Mouse (Mus musculus): ENCODE results near the gene Cep41.

DNA sequence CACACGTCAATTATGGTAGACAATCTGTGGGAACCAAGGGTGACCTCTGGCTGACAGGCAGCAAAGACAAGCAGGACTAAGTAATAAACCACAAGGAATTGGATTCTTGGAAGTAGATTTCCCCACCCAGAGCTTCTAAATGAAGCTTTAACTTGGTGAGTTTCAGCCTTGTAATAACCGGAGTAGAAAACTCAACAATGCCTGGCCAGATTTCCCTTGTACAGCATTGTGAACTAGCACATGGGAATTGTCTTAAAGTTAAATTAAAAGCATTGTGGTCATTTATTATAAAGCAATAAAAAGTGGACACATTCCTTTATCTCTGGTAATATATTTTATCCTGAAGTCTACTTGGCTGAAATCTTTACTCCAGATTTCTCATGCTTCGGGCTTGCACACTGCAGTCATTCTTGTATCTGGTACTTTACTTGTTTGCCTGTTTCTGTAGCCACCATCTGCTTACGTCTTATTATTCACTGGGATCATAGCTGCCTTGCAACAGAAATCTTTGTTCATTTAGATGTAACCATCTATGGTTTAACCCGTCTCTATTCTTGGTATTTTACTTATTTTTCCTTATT lies 21.4 kb upstream of the Cep41 start:
- TF ChIP-seq CTCF (IDR thresholded peaks at IDR 0.05; ENCODE audit: borderline replicate concordance, extremely low read depth, insufficient read depth, insufficient read length), result no peak
- TF ChIP-seq POLR2A (IDR thresholded peaks at IDR 0.05; ENCODE audit: borderline replicate concordance, extremely low read depth, insufficient read depth, insufficient read length, poor library complexity, severe bottlenecking), result no peak
